Mouse (Mus musculus): ENCODE data around the gene Rgs12. TPM values are rescaled to one million over a fixed set of nuclear protein-coding genes. Genes with fewer than 3 reads are reported as not detected.

The Rgs12 gene
- total RNA-seq, 1 experiment from 2014 or later, result 46.5 TPM

GRCm38 (mm10) chr5:34968386-34968785 is 19.1 kb downstream of the Rgs12 start:
- no peak for ATAC-seq (replicated peaks in 1 of 2; ENCODE audit: insufficient read depth in 1 of 2, low FRiP score in 2 of 2, low TSS enrichment in 1 of 2, low read depth in 1 of 2, poor library complexity in 2 of 2, severe bottlenecking in 2 of 2)

GRCm38 (mm10) chr5:34972471-34972870 is 23.2 kb downstream of the Rgs12 start:
- no peak for ATAC-seq (replicated peaks in 1 of 2; ENCODE audit: insufficient read depth in 1 of 2, low FRiP score in 2 of 2, low TSS enrichment in 1 of 2, low read depth in 1 of 2, poor library complexity in 2 of 2, severe bottlenecking in 2 of 2)

- no peak for ATAC-seq (replicated peaks in 1 of 2; ENCODE audit: insufficient read depth in 1 of 2, low FRiP score in 2 of 2, low TSS enrichment in 1 of 2, low read depth in 1 of 2, poor library complexity in 2 of 2, severe bottlenecking in 2 of 2)
Measured at GRCm38 (mm10) chr5:34973560-34974317, 24.5 kb downstream of the Rgs12 start.

- ATAC-seq (replicated peaks in 1 of 2; ENCODE audit: insufficient read depth in 1 of 2, low FRiP score in 2 of 2, low TSS enrichment in 1 of 2, low read depth in 1 of 2, poor library complexity in 2 of 2, severe bottlenecking in 2 of 2), result no peak; a peak in 1 of 4 replicates
Measured at GRCm38 (mm10) chr5:34974773-34975443, 25.7 kb downstream of the Rgs12 start.

GRCm38 (mm10) chr5:34976540-34977292 is 27.5 kb downstream of the Rgs12 start:
- ATAC-seq (replicated peaks in 1 of 2; ENCODE audit: insufficient read depth in 1 of 2, low FRiP score in 2 of 2, low TSS enrichment in 1 of 2, low read depth in 1 of 2, poor library complexity in 2 of 2, severe bottlenecking in 2 of 2), result no peak; a peak in 1 of 4 replicates

- no peak for ATAC-seq (replicated peaks in 1 of 2; ENCODE audit: insufficient read depth in 1 of 2, low FRiP score in 2 of 2, low TSS enrichment in 1 of 2, low read depth in 1 of 2, poor library complexity in 2 of 2, severe bottlenecking in 2 of 2)
Measured at GRCm38 (mm10) chr5:34980099-34980498, 30.9 kb downstream of the Rgs12 start.

- no peak for ATAC-seq (replicated peaks in 1 of 2; ENCODE audit: insufficient read depth in 1 of 2, low FRiP score in 2 of 2, low TSS enrichment in 1 of 2, low read depth in 1 of 2, poor library complexity in 2 of 2, severe bottlenecking in 2 of 2)
Measured at GRCm38 (mm10) chr5:34981734-34982133, 32.5 kb downstream of the Rgs12 start.

GRCm38 (mm10) chr5:34984933-34985332 is 35.7 kb downstream of the Rgs12 start:
- no peak for ATAC-seq (replicated peaks in 1 of 2; ENCODE audit: insufficient read depth in 1 of 2, low FRiP score in 2 of 2, low TSS enrichment in 1 of 2, low read depth in 1 of 2, poor library complexity in 2 of 2, severe bottlenecking in 2 of 2)

GRCm38 (mm10) chr5:34985867-34986266 is 36.6 kb downstream of the Rgs12 start:
- peak in 1 of 2 experiments; percentile 58; a peak in 2 of 4 replicates for ATAC-seq (replicated peaks in 1 of 2; ENCODE audit: insufficient read depth in 1 of 2, low FRiP score in 2 of 2, low TSS enrichment in 1 of 2, low read depth in 1 of 2, poor library complexity in 2 of 2, severe bottlenecking in 2 of 2)

- ATAC-seq (replicated peaks in 1 of 2; ENCODE audit: insufficient read depth in 1 of 2, low FRiP score in 2 of 2, low TSS enrichment in 1 of 2, low read depth in 1 of 2, poor library complexity in 2 of 2, severe bottlenecking in 2 of 2), result no peak; a peak in 1 of 4 replicates
Measured at GRCm38 (mm10) chr5:34987396-34987795, 38.2 kb downstream of the Rgs12 start.

GRCm38 (mm10) chr5:34988690-34989089 is 39.4 kb downstream of the Rgs12 start:
- no peak for ATAC-seq (replicated peaks in 1 of 2; ENCODE audit: insufficient read depth in 1 of 2, low FRiP score in 2 of 2, low TSS enrichment in 1 of 2, low read depth in 1 of 2, poor library complexity in 2 of 2, severe bottlenecking in 2 of 2)

- ATAC-seq (replicated peaks in 1 of 2; ENCODE audit: insufficient read depth in 1 of 2, low FRiP score in 2 of 2, low TSS enrichment in 1 of 2, low read depth in 1 of 2, poor library complexity in 2 of 2, severe bottlenecking in 2 of 2), result no peak; a peak in 1 of 4 replicates
Measured at GRCm38 (mm10) chr5:34989321-34989772, 40.1 kb downstream of the Rgs12 start.

GRCm38 (mm10) chr5:34998754-34999153 is 49.5 kb downstream of the Rgs12 start:
- no peak for ATAC-seq (replicated peaks in 1 of 2; ENCODE audit: insufficient read depth in 1 of 2, low FRiP score in 2 of 2, low TSS enrichment in 1 of 2, low read depth in 1 of 2, poor library complexity in 2 of 2, severe bottlenecking in 2 of 2)

- no peak for ATAC-seq (replicated peaks in 1 of 2; ENCODE audit: insufficient read depth in 1 of 2, low FRiP score in 2 of 2, low TSS enrichment in 1 of 2, low read depth in 1 of 2, poor library complexity in 2 of 2, severe bottlenecking in 2 of 2)
Measured at GRCm38 (mm10) chr5:34999281-34999680, 50.0 kb downstream of the Rgs12 start.

- ATAC-seq (replicated peaks in 1 of 2; ENCODE audit: insufficient read depth in 1 of 2, low FRiP score in 2 of 2, low TSS enrichment in 1 of 2, low read depth in 1 of 2, poor library complexity in 2 of 2, severe bottlenecking in 2 of 2), result no peak
Measured at GRCm38 (mm10) chr5:35000323-35000722, 51.1 kb downstream of the Rgs12 start.

- peak; percentile 61 to 68 for ATAC-seq (replicated peaks in 1 of 2; ENCODE audit: insufficient read depth in 1 of 2, low FRiP score in 2 of 2, low TSS enrichment in 1 of 2, low read depth in 1 of 2, poor library complexity in 2 of 2, severe bottlenecking in 2 of 2)
Measured at GRCm38 (mm10) chr5:35001144-35001543, 51.9 kb downstream of the Rgs12 start.

GRCm38 (mm10) chr5:35003611-35004162 is 54.4 kb downstream of the Rgs12 start:
- no peak for ATAC-seq (replicated peaks in 1 of 2; ENCODE audit: insufficient read depth in 1 of 2, low FRiP score in 2 of 2, low TSS enrichment in 1 of 2, low read depth in 1 of 2, poor library complexity in 2 of 2, severe bottlenecking in 2 of 2)

- no peak for ATAC-seq (replicated peaks in 1 of 2; ENCODE audit: insufficient read depth in 1 of 2, low FRiP score in 2 of 2, low TSS enrichment in 1 of 2, low read depth in 1 of 2, poor library complexity in 2 of 2, severe bottlenecking in 2 of 2)
Measured at GRCm38 (mm10) chr5:35004769-35005168, 55.5 kb downstream of the Rgs12 start.
